Mouse (Mus musculus) spleen, adult 2 months (tissue): Measurements from ENCODE around the gene Glb1. TPM values are rescaled to one million over a fixed set of nuclear protein-coding genes. Genes with fewer than 3 reads are reported as not detected.

ENCODE experiments used
- DNase-seq, 2 experiments: peaks; one replicate each; pipeline versions ENCODE4 v3.0.0 to v3.0.0-alpha.2; 2012 to 2021; ENCODE audit warnings: low spot score in 2 of 2, low read depth in 1 of 2
- H3K27ac ChIP-seq: fragments of 200-500 bp; 2 replicates; pipeline ENCODE4 v1.5.1; 2012; ENCODE audit warnings: low read length, inconsistent platforms; ENCODE audit not compliant: insufficient read depth
- H3K27me3 ChIP-seq: fragments of 200-500 bp; 2 replicates; pipeline ENCODE4 v1.6.1; 2012; ENCODE audit warnings: mild to moderate bottlenecking, moderate library complexity, low read length, inconsistent platforms; ENCODE audit not compliant: control insufficient read depth, insufficient read depth
- H3K36me3 ChIP-seq: fragments of 200-500 bp; 2 replicates; pipeline ENCODE4 v1.6.1; 2012; ENCODE audit warnings: mild to moderate bottlenecking, low read length, inconsistent platforms; ENCODE audit not compliant: control insufficient read depth, insufficient read depth
- H3K4me1 ChIP-seq: fragments of 200-500 bp; 2 replicates; pipeline ENCODE4 v1.6.1; 2011; ENCODE audit warnings: inconsistent platforms; ENCODE audit not compliant: control insufficient read depth, insufficient read depth, insufficient read length
- H3K4me3 ChIP-seq: fragments of 200-500 bp; 2 replicates; pipeline ENCODE4 v1.5.1; 2011; ENCODE audit warnings: mild to moderate bottlenecking, inconsistent platforms; ENCODE audit not compliant: insufficient read depth, insufficient read length; ENCODE audit errors: extremely low read depth
- CTCF ChIP-seq: fragments of 200-500 bp; IDR thresholded peaks from 2 replicates; pipeline ENCODE4 v1.5.1; 2011; ENCODE audit warnings: mild to moderate bottlenecking, inconsistent platforms; ENCODE audit not compliant: insufficient read depth, insufficient read length, insufficient replicate concordance; ENCODE audit errors: extremely low read depth
- POLR2A ChIP-seq: fragments of 200-500 bp; IDR thresholded peaks from 2 replicates; pipeline ENCODE4 v1.6.1; 2011; ENCODE audit warnings: low read depth, low read length, inconsistent platforms
- WGBS: fragments of 180-500 bp; shearing (Covaris S2); methylation state at CpG from one replicate; pipeline ENCODE4 v1.1.7; 2018; 5-methylcytosine and 5-hydroxymethylcytosine counted together
- polyA plus RNA-seq: library from polyadenylated mRNA; depleted of rRNA; stranded (reverse); fragments of >200 nt; gene quantifications from 2 replicates; pipeline ENCODE4 v1.2.3, GENCODE M21; 2012

The Glb1 gene
- polyA plus RNA-seq, 1 experiment, result 21.8 TPM

- WGBS, result 71% methylated on average over 9 of the region's 9 CpGs
- Histone ChIP-seq H3K27ac (no peak overlapping the region), H3K4me3 (no peak overlapping the region), H3K36me3 (peaks cover 1% of the 10 kb centered on the region; the same call in 1 of the 2 replicates), H3K4me1 (no peaks in the 10 kb centered on the region; the same call in 1 of the 2 replicates), H3K27me3 (no peaks in the 10 kb centered on the region)
- TF ChIP-seq POLR2A (no peak), CTCF (no peak)
- DNase-seq, result no peak
Observed at GRCm38 (mm10) chr9:114442893-114443292, 42.0 kb downstream of the Glb1 start.

- Histone ChIP-seq H3K4me3 (no peak overlapping the region), H3K4me1 (no peaks in the 10 kb centered on the region; the same call in 1 of the 2 replicates), H3K27ac (no peak overlapping the region), H3K36me3 (no peaks in the 10 kb centered on the region; the same call in 1 of the 2 replicates), H3K27me3 (no peaks in the 10 kb centered on the region)
- TF ChIP-seq CTCF, result no peak
- peak in 1 of 2 experiments; percentile 44 for DNase-seq
- WGBS, result 71% methylated on average over 8 of the region's 8 CpGs
Observed at GRCm38 (mm10) chr9:114443351-114443750, 42.5 kb downstream of the Glb1 start.

- no peaks in the 10 kb centered on the region for H3K36me3 ChIP-seq
- no peaks in the 10 kb centered on the region for H3K27me3 ChIP-seq
- 95% methylated on average over 8 of the region's 8 CpGs for WGBS
- H3K27ac ChIP-seq, result no peak overlapping the region
- TF ChIP-seq POLR2A (no peak), CTCF (no peak)
- DNase-seq, result no peak
- H3K4me3 ChIP-seq, result no peak overlapping the region
- H3K4me1 ChIP-seq, result no peaks in the 10 kb centered on the region; the same call in 1 of the 2 replicates
Observed at GRCm38 (mm10) chr9:114446887-114447286, 46.0 kb downstream of the Glb1 start.

GRCm38 (mm10) chr9:114448700-114449099 is 47.8 kb downstream of the Glb1 start:
- TF ChIP-seq POLR2A, result no peak
- no peak for TF ChIP-seq CTCF
- WGBS, result 87% methylated on average over 5 of the region's 5 CpGs
- H3K27ac ChIP-seq, result no peak overlapping the region
- H3K27me3 ChIP-seq, result no peaks in the 10 kb centered on the region
- no peaks in the 10 kb centered on the region for H3K36me3 ChIP-seq
- no peak overlapping the region for H3K4me3 ChIP-seq
- DNase-seq, result no peak
- H3K4me1 ChIP-seq, result no peaks in the 10 kb centered on the region

- no peak overlapping the region for H3K27ac ChIP-seq
- no peak for DNase-seq
- no peaks in the 10 kb centered on the region for H3K36me3 ChIP-seq
- H3K4me1 ChIP-seq, result no peaks in the 10 kb centered on the region
- H3K27me3 ChIP-seq, result no peaks in the 10 kb centered on the region
- H3K4me3 ChIP-seq, result no peak overlapping the region
- WGBS, result 93% methylated on average over 13 of the region's 13 CpGs
- TF ChIP-seq CTCF (no peak), POLR2A (no peak)
Observed at GRCm38 (mm10) chr9:114449120-114449754, 48.4 kb downstream of the Glb1 start.

- Histone ChIP-seq H3K27me3 (no peaks in the 10 kb centered on the region), H3K4me3 (no peak overlapping the region), H3K36me3 (peaks cover 8% of the 10 kb centered on the region), H3K4me1 (no peaks in the 10 kb centered on the region), H3K27ac (no peak overlapping the region)
- 70% methylated on average over 7 of the region's 7 CpGs for WGBS
- no peak for DNase-seq
- TF ChIP-seq CTCF, result no peak
- no peak for TF ChIP-seq POLR2A
Observed at GRCm38 (mm10) chr9:114451615-114452014, 50.7 kb downstream of the Glb1 start.

GRCm38 (mm10) chr9:114452418-114452817 is 51.5 kb downstream of the Glb1 start:
- H3K4me3 ChIP-seq, result no peak overlapping the region
- H3K36me3 ChIP-seq, result peaks cover 8% of the 10 kb centered on the region
- 86% methylated on average over 6 of the region's 6 CpGs for WGBS
- DNase-seq, result no peak
- no peak for TF ChIP-seq POLR2A
- TF ChIP-seq CTCF, result no peak
- no peak overlapping the region for H3K27ac ChIP-seq
- no peaks in the 10 kb centered on the region for H3K27me3 ChIP-seq
- H3K4me1 ChIP-seq, result no peaks in the 10 kb centered on the region
